Mouse (Mus musculus) bone marrow macrophage, adult 2 months (primary cell): ENCODE data around the gene Naga.

Experiments used
- CTCF ChIP-seq: IDR thresholded peaks from 2 replicates; pipeline ENCODE4 v1.5.1; 2012; ENCODE audit warnings: low read depth, mild to moderate bottlenecking, low read length, moderate library complexity
- POLR2A ChIP-seq: IDR thresholded peaks from 2 replicates; pipeline ENCODE4 v1.6.1; 2012; ENCODE audit warnings: mild to moderate bottlenecking, low read depth, low read length, borderline replicate concordance

DNA sequence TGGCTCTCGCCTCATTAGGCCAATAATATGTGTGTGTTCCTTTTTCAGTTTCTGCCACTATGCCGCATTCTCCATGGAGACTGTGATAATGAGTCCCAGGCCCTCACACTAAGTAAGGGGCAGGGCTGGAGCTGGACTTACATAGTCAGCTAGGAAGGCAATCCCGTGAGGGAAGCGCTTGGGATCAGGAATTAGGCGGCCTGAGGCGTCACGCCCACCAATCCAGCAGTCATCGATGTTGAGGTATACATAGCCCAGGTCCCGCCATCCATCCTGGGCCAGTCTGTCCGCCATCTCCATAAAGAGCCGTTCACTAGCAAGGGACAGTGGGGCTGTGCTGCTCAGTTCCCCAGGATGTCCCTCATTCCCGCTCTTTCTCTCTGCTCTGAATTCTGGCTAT lies 2.1 kb downstream of the Naga start:
- TF ChIP-seq POLR2A = no peak
- TF ChIP-seq CTCF = no peak
